ENCODE assay signal across 12 mouse cellular contexts in genomic region chr14:14071456-14071855, GRCm38 (mm10). TPM values are rescaled to one million over a fixed set of nuclear protein-coding genes. Genes with fewer than 3 reads are reported as not detected.
DNase-seq lines count a peak whose midpoint lies in the region; ATAC-seq lines count a peak whose summit lies in the region.
"Had no signal": no experiment of that assay in that cellular context is flagged by ENCODE, and none has a peak within 500 bp of the region (broad histone marks: within the 10 kb centered on the region; RNA-seq: fewer than 3 reads in every experiment).

No protein-coding gene starts in this region.

- H3K9ac ChIP-seq in kidney, embryonic 16.5 days (replicated peaks; ENCODE audit: low read length), result no peak overlapping the region
- H3K9ac ChIP-seq in midbrain, embryonic 15.5 days, result no peak overlapping the region
- H3K9ac ChIP-seq: liver, embryonic 15.5 days had no signal

- no peak overlapping the region for H3K4me2 ChIP-seq in kidney, embryonic 16.5 days (replicated peaks; ENCODE audit: low read depth, low read length)
- no peak overlapping the region for H3K4me2 ChIP-seq in midbrain, embryonic 15.5 days
- H3K4me2 ChIP-seq: liver, embryonic 15.5 days had no signal

- H3K9me3 ChIP-seq in kidney, embryonic 16.5 days (ENCODE audit: low read length), result no peaks in the 10 kb centered on the region
- no peaks in the 10 kb centered on the region for H3K9me3 ChIP-seq in hindbrain, embryonic 10.5 days
- H3K9me3 ChIP-seq in midbrain, embryonic 15.5 days, result no peaks in the 10 kb centered on the region
- H3K9me3 ChIP-seq: liver, embryonic 15.5 days had no signal

- peak; percentile 58; the same call in 1 of the 2 replicates for ATAC-seq in kidney, embryonic 16.5 days (ENCODE audit: low FRiP score, low TSS enrichment)
- no peak for ATAC-seq in midbrain, embryonic 15.5 days (replicated peaks)

- no peak for DNase-seq in kidney, adult 18-20 months
- DNase-seq in adipocyte (ENCODE audit: low spot score), result peak; percentile 12
- no peak for DNase-seq in hindbrain, embryonic 10.5 days (ENCODE audit: low spot score)
- DNase-seq in frontal cortex, adult 2 months (ENCODE audit: extremely low spot score in 1 of 2, low spot score in 1 of 2), result no peak
- DNase-seq in heart, adult 18-20 months, result no peak
- no peak for DNase-seq in gastrocnemius, postnatal 25 days
- DNase-seq: heart, postnatal 10 days; kidney, adult 8-10 months; right cerebral cortex, postnatal 25 days had no signal

- H3K4me3 ChIP-seq in kidney, embryonic 16.5 days (ENCODE audit: low read length), result no peak overlapping the region
- no peak overlapping the region for H3K4me3 ChIP-seq in hindbrain, embryonic 10.5 days
- H3K4me3 ChIP-seq in midbrain, embryonic 15.5 days, result no peak overlapping the region
- H3K4me3 ChIP-seq: liver, embryonic 15.5 days had no signal

- peaks cover 21% of the 10 kb centered on the region for H3K4me1 ChIP-seq in kidney, embryonic 16.5 days (ENCODE audit: insufficient read depth, low read length)
- peaks cover 55% of the 10 kb centered on the region for H3K4me1 ChIP-seq in hindbrain, embryonic 10.5 days (replicated peaks)
- H3K4me1 ChIP-seq in midbrain, embryonic 15.5 days, result peaks cover 33% of the 10 kb centered on the region

- H3K27me3 ChIP-seq in kidney, embryonic 16.5 days (ENCODE audit: insufficient read depth, low read length), result no peaks in the 10 kb centered on the region
- no peaks in the 10 kb centered on the region for H3K27me3 ChIP-seq in hindbrain, embryonic 10.5 days (ENCODE audit: insufficient read depth, poor library complexity, severe bottlenecking)
- no peaks in the 10 kb centered on the region for H3K27me3 ChIP-seq in midbrain, embryonic 15.5 days (replicated peaks)
- H3K27me3 ChIP-seq: liver, embryonic 15.5 days had no signal

- 33% methylated on average over 4 of the region's 4 CpGs for WGBS in kidney, embryonic 16.5 days
- WGBS in hindbrain, embryonic 10.5 days, result 64% methylated on average over 4 of the region's 4 CpGs
- WGBS in midbrain, embryonic 15.5 days, result 31% methylated on average over 4 of the region's 4 CpGs

- H3K36me3 ChIP-seq in kidney, embryonic 16.5 days (ENCODE audit: insufficient read depth, low read length), result no peaks in the 10 kb centered on the region
- H3K36me3 ChIP-seq in hindbrain, embryonic 10.5 days, result 0 out of 2 replicates have a peak, but pooled peaks cover 2% of the 10 kb centered on the region
- no peaks in the 10 kb centered on the region for H3K36me3 ChIP-seq in midbrain, embryonic 15.5 days (replicated peaks)
- H3K36me3 ChIP-seq: liver, embryonic 15.5 days had no signal

- H3K27ac ChIP-seq in kidney, embryonic 16.5 days (ENCODE audit: low read length), result no peak overlapping the region
- peak overlapping the region; percentile 86 for H3K27ac ChIP-seq in hindbrain, embryonic 10.5 days
- peak overlapping the region; percentile 63 for H3K27ac ChIP-seq in midbrain, embryonic 15.5 days

RNA-seq across cellular contexts. Expression of gene Psmd6, which starts 49.3 kb away (rescaled TPM):
- 240 and 248 TPM in 2 replicates for polyA plus RNA-seq in kidney, embryonic 16.5 days (2015; fragmentation: Nextera tagmentation; extraction: Ambion mirVana)
- 285 and 294 TPM in 2 replicates for polyA plus RNA-seq in hindbrain, embryonic 10.5 days (2016; fragmentation: Nextera tagmentation; extraction: Ambion mirVana)
- 235 and 242 TPM in 2 replicates for polyA plus RNA-seq in midbrain, embryonic 15.5 days (2015; fragmentation: Nextera tagmentation; extraction: Ambion mirVana)
- 82.0 and 97.5 TPM in 2 replicates for polyA plus RNA-seq in frontal cortex, adult 2 months (2012; rRNA removed)
- total RNA-seq in heart, adult 18-20 months (2021), result 10 to 100 TPM; 85.5 to 89.7 TPM
- 100 to 1,000 TPM; 132 to 135 TPM for total RNA-seq in gastrocnemius, postnatal 25 days (2021)
